Mouse (Mus musculus): ENCODE results near the gene Tcl1b2. TPM values are rescaled to one million over a fixed set of nuclear protein-coding genes. Genes with fewer than 3 reads are reported as not detected.
"Not testable (repeated sequence)": the region's sequence is repeated elsewhere in the genome, so short reads cannot be mapped to it uniquely, and the experiment has no call there.

Gene Tcl1b2
- polyA plus RNA-seq, 1 experiment: 0.23 TPM

DNA sequence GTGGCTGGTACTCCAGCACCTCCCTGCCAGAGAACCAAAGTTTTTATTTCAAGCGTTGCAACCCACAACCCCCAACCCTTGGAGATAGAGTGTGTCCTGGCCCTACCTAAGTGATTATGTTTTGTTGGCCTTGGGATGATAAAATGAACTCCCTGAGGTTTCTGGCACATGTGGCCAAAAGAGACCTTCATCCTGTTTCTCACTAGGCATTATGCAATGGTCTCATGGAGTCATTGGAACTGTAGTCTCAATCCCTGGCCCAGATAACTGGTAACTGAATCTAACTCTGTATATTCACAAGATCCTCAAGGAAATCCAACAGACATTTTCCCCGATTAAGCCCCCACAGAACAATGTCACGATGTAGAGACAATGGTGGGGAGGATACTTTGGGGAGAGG is 2.7 kb upstream of the Tcl1b2 start:
- TF ChIP-seq POLR2A (IDR thresholded peaks at IDR 0.05; ENCODE audit: control insufficient read depth, low read depth, low read length): no peak
- TF ChIP-seq CTCF (IDR thresholded peaks at IDR 0.05; ENCODE audit: control insufficient read depth, insufficient read depth, insufficient replicate concordance, low read depth, low read length): no peak
- H3K36me3 ChIP-seq (ENCODE audit: control insufficient read depth, insufficient read depth, low read length): no peaks in the 10 kb centered on the region
- no peak overlapping the region for H3K27ac ChIP-seq (ENCODE audit: control insufficient read depth, insufficient read depth, low read depth, low read length)
- no peaks in the 10 kb centered on the region for H3K27me3 ChIP-seq (ENCODE audit: control insufficient read depth, insufficient read depth, low read length)
- H3K4me3 ChIP-seq (ENCODE audit: control insufficient read depth, low read depth, low read length): no peak overlapping the region
- H3K4me1 ChIP-seq (ENCODE audit: control insufficient read depth, insufficient read depth, low read length): no peaks in the 10 kb centered on the region

DNA sequence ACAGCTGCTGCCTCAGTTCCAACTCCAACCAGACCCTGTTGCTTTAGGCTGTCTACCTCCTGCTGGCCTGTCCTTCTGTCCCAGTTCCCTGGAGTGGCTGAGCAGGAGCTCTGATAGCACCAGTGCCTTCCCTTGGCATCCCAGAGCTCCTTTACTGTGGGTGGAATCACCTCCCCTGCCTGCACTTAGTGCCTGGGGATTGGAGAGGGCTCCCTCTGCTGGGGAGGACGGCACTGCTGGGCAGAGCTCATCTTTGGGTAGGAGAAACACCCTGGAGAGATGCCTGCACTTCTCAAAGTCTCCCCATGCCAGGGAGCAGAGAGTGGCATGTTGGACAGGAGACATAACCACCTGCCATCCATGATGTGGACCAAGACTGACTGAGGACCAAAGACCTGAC is 886 bp upstream of the Tcl1b2 start:
- not testable (repeated sequence) for H3K4me1 ChIP-seq (ENCODE audit: control insufficient read depth, insufficient read depth, low read length); H3K27ac ChIP-seq (ENCODE audit: control insufficient read depth, insufficient read depth, low read depth, low read length); H3K4me3 ChIP-seq (ENCODE audit: control insufficient read depth, low read depth, low read length); H3K36me3 ChIP-seq (ENCODE audit: control insufficient read depth, insufficient read depth, low read length); H3K27me3 ChIP-seq (ENCODE audit: control insufficient read depth, insufficient read depth, low read length)

DNA sequence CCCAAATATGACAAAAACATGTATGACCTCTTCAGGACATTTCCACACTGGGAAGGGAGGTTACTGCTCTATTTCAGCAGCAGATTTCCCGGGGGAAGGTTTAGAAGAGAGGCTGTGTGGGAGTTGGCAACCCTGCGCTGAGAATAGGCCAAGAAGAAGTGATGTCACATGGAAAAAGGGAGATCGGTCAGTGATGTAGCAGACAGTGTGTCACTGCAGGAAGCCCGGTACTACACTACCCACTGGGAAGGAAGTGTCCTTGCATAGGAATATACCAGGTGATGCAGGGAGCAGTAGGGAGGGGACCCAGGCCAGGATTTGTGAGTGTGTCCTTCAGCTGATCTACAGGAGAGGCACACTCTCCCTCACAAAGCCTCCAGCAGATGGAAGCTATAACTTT is 9.5 kb downstream of the Tcl1b2 start:
- H3K36me3 ChIP-seq (ENCODE audit: control insufficient read depth, insufficient read depth, low read length); H3K4me1 ChIP-seq (ENCODE audit: control insufficient read depth, insufficient read depth, low read length); H3K4me3 ChIP-seq (ENCODE audit: control insufficient read depth, low read depth, low read length); H3K27ac ChIP-seq (ENCODE audit: control insufficient read depth, insufficient read depth, low read depth, low read length); H3K27me3 ChIP-seq (ENCODE audit: control insufficient read depth, insufficient read depth, low read length): not testable (repeated sequence)

DNA sequence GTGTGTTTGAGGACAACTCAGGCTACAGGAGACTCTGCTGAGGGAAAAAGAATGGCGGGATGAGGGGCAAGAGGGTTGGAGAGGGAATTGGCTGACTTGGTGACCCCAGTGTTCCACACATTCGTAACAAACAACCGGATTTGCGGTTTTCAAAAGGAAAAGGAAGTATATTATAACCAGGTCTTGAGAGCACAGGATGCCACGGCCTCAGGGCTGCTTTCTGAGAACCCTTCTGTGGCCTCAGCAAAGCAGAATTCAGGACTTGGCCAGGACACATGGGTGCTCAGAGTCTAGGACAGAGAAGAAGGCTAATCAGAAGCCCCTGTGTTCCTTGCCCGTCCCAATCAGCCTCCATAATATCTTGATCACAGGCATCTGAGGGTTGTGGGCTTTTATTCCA is 13.0 kb downstream of the Tcl1b2 start:
- TF ChIP-seq POLR2A (IDR thresholded peaks at IDR 0.05; ENCODE audit: control insufficient read depth, low read depth, low read length) (no peak), CTCF (IDR thresholded peaks at IDR 0.05; ENCODE audit: control insufficient read depth, insufficient read depth, insufficient replicate concordance, low read depth, low read length) (no peak)
- no peaks in the 10 kb centered on the region for H3K27me3 ChIP-seq (ENCODE audit: control insufficient read depth, insufficient read depth, low read length)
- no peak overlapping the region for H3K27ac ChIP-seq (ENCODE audit: control insufficient read depth, insufficient read depth, low read depth, low read length)

DNA sequence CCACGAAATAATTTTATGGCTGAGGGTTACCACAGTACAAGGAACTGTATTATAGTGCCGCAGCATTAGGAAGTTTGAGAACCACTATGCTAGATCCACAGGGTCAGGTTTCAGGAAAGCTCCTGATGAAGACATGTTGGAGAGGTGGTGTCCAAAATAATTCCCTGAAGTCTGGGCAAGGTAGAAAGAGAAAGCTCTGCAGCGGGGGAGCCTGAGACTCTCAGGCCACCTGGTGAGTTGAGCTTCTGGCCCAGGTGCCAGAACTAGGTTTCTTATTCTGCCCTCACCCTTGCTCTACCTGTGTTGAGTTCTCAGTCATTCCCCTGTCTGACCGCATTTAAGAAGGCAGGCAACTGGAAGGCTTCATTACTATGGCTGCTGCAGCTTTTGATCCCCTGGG is 13.6 kb downstream of the Tcl1b2 start, which contains the start of gene Tcl1b1:
TSS of gene Tcl1b1 (plus strand) at position 301 of the 400 bp plus-strand sequence.
- TF ChIP-seq POLR2A (IDR thresholded peaks at IDR 0.05; ENCODE audit: control insufficient read depth, low read depth, low read length) (no peak), CTCF (IDR thresholded peaks at IDR 0.05; ENCODE audit: control insufficient read depth, insufficient read depth, insufficient replicate concordance, low read depth, low read length) (no peak)
- Histone ChIP-seq H3K4me1 (ENCODE audit: control insufficient read depth, insufficient read depth, low read length) (no peaks in the 10 kb centered on the region), H3K27me3 (ENCODE audit: control insufficient read depth, insufficient read depth, low read length) (no peaks in the 10 kb centered on the region), H3K36me3 (ENCODE audit: control insufficient read depth, insufficient read depth, low read length) (no peaks in the 10 kb centered on the region), H3K27ac (ENCODE audit: control insufficient read depth, insufficient read depth, low read depth, low read length) (no peak within 1 kb of the TSS), H3K4me3 (ENCODE audit: control insufficient read depth, low read depth, low read length) (no peak within 1 kb of the TSS)

More for the DNA sequence above, 13.0 kb downstream of the Tcl1b2 start:
- H3K4me3 ChIP-seq (ENCODE audit: control insufficient read depth, low read depth, low read length): no peak overlapping the region
- H3K36me3 ChIP-seq (ENCODE audit: control insufficient read depth, insufficient read depth, low read length): no peaks in the 10 kb centered on the region
- no peaks in the 10 kb centered on the region for H3K4me1 ChIP-seq (ENCODE audit: control insufficient read depth, insufficient read depth, low read length)

DNA sequence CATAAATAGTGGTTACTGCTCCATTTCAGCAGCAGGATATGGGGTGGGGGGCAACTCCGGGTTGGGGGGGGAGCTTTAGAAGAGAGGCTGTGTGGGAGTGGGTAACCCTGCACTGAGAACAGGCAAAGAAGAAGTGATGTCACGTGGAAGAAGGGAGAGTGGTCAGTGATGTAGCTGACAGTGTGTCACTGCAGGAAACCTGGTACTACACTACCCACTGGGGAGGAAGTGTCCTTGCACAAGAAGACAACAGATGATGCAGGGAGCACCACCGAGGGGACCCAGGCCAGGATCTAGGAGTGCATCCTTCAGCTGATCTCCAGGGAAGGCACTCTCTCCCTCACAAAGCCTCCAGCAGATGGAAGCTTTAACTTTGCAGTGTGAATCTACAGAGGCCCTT is 20.9 kb downstream of the Tcl1b2 start:
- H3K4me3 ChIP-seq (ENCODE audit: control insufficient read depth, low read depth, low read length): no peak overlapping the region
- H3K27ac ChIP-seq (ENCODE audit: control insufficient read depth, insufficient read depth, low read depth, low read length): no peak overlapping the region
- TF ChIP-seq POLR2A (IDR thresholded peaks at IDR 0.05; ENCODE audit: control insufficient read depth, low read depth, low read length) (no peak), CTCF (IDR thresholded peaks at IDR 0.05; ENCODE audit: control insufficient read depth, insufficient read depth, insufficient replicate concordance, low read depth, low read length) (no peak)
- H3K4me1 ChIP-seq (ENCODE audit: control insufficient read depth, insufficient read depth, low read length): no peaks in the 10 kb centered on the region
- H3K27me3 ChIP-seq (ENCODE audit: control insufficient read depth, insufficient read depth, low read length): no peaks in the 10 kb centered on the region
- H3K36me3 ChIP-seq (ENCODE audit: control insufficient read depth, insufficient read depth, low read length): no peaks in the 10 kb centered on the region

DNA sequence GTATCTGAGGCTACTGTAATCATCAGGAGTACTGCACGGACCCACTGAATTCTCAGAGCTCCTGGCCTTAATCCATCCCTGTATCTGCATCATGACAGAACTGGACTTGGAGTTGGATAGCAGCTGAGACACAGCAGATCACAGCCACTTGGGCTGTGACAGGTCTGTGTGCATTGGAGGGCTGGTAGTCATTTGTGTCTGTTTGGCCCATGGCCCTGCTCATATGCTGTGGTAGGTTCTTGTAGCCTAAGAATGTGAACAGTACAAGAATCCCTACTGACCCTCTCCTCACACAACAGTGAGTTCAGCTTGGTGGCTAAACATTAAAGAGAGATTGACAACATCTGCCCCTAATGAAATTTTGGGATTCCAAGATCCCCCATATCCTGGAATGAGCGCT is 27.6 kb downstream of the Tcl1b2 start:
- Histone ChIP-seq H3K27ac (ENCODE audit: control insufficient read depth, insufficient read depth, low read depth, low read length) (no peak overlapping the region), H3K36me3 (ENCODE audit: control insufficient read depth, insufficient read depth, low read length) (no peaks in the 10 kb centered on the region), H3K4me1 (ENCODE audit: control insufficient read depth, insufficient read depth, low read length) (no peaks in the 10 kb centered on the region), H3K4me3 (ENCODE audit: control insufficient read depth, low read depth, low read length) (no peak overlapping the region), H3K27me3 (ENCODE audit: control insufficient read depth, insufficient read depth, low read length) (no peaks in the 10 kb centered on the region)
- TF ChIP-seq CTCF (IDR thresholded peaks at IDR 0.05; ENCODE audit: control insufficient read depth, insufficient read depth, insufficient replicate concordance, low read depth, low read length) (no peak), POLR2A (IDR thresholded peaks at IDR 0.05; ENCODE audit: control insufficient read depth, low read depth, low read length) (no peak)

DNA sequence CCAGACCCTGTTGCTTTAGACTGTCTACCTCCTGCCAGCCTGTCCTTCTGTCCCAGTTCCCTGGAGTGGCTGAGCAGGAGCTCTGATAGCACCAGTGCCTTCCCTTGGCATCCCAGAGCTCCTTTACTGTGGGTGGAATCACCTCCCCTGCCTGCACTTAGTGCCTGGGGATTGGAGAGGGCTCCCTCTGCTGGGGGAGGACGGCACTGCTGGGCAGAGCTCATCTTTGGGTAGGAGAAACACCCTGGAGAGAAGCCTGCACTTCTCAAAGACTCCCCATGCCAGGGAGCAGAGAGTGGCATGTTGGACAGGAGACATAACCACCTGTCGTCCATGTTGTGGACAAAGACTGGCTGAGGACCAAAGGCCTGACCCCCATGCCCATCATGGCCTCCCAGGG is 28.5 kb downstream of the Tcl1b2 start:
- TF ChIP-seq CTCF (IDR thresholded peaks at IDR 0.05; ENCODE audit: control insufficient read depth, insufficient read depth, insufficient replicate concordance, low read depth, low read length): peak; percentile 17; the same call in 1 of the 2 replicates
- H3K4me1 ChIP-seq (ENCODE audit: control insufficient read depth, insufficient read depth, low read length); H3K4me3 ChIP-seq (ENCODE audit: control insufficient read depth, low read depth, low read length); H3K27me3 ChIP-seq (ENCODE audit: control insufficient read depth, insufficient read depth, low read length); H3K27ac ChIP-seq (ENCODE audit: control insufficient read depth, insufficient read depth, low read depth, low read length); H3K36me3 ChIP-seq (ENCODE audit: control insufficient read depth, insufficient read depth, low read length): not testable (repeated sequence)

DNA sequence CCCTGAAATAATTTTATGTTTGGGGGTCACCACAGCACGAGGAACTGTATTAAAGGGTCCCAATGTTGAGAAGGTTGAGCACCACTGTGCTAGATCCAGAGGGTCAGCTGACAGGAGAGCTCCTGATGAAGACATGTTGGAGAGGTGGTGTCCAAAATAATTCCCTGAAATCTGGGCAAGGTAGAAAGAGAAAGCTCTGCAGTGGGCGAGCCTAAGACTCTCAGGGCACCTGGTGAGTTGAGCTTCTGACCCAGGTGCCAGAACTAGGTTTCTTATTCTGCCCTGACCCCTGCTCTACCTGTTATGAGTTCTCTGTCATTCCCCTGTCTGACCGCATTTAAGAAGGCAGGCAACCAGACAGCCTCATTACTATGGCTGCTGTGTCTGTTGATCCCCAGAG is 30.2 kb downstream of the Tcl1b2 start, which contains the start of gene Tcl1b5:
TSS of gene Tcl1b5 (plus strand) at position 301 of the 400 bp plus-strand sequence.
- not testable (repeated sequence) for H3K4me1 ChIP-seq (ENCODE audit: control insufficient read depth, insufficient read depth, low read length); H3K36me3 ChIP-seq (ENCODE audit: control insufficient read depth, insufficient read depth, low read length); H3K27me3 ChIP-seq (ENCODE audit: control insufficient read depth, insufficient read depth, low read length)

DNA sequence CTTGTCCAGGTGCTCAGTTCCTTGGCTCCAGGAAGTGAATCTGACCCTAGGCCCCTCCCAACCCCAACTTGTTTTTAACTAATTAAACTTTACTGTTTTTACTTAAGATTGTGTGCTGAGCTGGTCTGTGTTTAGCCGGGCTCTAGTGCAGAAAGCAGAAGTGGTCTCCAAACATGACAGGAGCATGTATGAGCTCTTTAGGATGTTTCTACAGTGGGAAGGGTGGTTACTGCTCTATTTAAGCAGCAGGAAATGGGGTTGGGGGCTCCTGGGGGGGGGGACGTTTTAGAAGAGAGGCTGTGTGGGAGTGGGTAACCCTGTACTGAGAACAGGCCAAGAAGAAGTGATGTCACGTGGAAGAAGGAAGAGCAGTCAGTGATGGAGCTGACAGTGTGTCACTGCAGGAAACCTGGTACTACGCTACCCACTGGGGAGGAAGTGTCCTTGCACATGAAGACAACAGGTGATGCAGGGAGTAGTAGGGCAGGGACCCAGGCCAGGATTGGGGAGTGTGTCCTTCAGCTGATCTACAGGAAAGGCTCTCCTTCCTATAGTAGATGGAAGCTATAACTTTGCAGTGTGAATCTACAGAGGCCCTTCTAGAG is 35.3 kb downstream of the Tcl1b2 start:
- H3K27ac ChIP-seq (ENCODE audit: control insufficient read depth, insufficient read depth, low read depth, low read length); H3K27me3 ChIP-seq (ENCODE audit: control insufficient read depth, insufficient read depth, low read length): not testable (repeated sequence)

More for the DNA sequence above, 30.2 kb downstream of the Tcl1b2 start, which contains the start of gene Tcl1b5:
- H3K27ac ChIP-seq (ENCODE audit: control insufficient read depth, insufficient read depth, low read depth, low read length); H3K4me3 ChIP-seq (ENCODE audit: control insufficient read depth, low read depth, low read length): not testable (repeated sequence)

More for the DNA sequence above, 35.3 kb downstream of the Tcl1b2 start:
- H3K36me3 ChIP-seq (ENCODE audit: control insufficient read depth, insufficient read depth, low read length); H3K4me3 ChIP-seq (ENCODE audit: control insufficient read depth, low read depth, low read length); H3K4me1 ChIP-seq (ENCODE audit: control insufficient read depth, insufficient read depth, low read length): not testable (repeated sequence)

All from testis, adult 2 months (tissue).